Mouse (Mus musculus) spleen, adult 2 months (tissue): Measurements from ENCODE around the gene Atp4b. TPM values are rescaled to one million over a fixed set of nuclear protein-coding genes. Genes with fewer than 3 reads are reported as not detected.

ENCODE experiments used
- DNase-seq, 2 experiments: peaks; one replicate each; pipeline versions ENCODE4 v3.0.0 to v3.0.0-alpha.2; 2012 to 2021; ENCODE audit warnings: low spot score in 2 of 2, low read depth in 1 of 2
- H3K27ac ChIP-seq: fragments of 200-500 bp; 2 replicates; pipeline ENCODE4 v1.5.1; 2012; ENCODE audit warnings: low read length, inconsistent platforms; ENCODE audit not compliant: insufficient read depth
- H3K27me3 ChIP-seq: fragments of 200-500 bp; 2 replicates; pipeline ENCODE4 v1.6.1; 2012; ENCODE audit warnings: mild to moderate bottlenecking, moderate library complexity, low read length, inconsistent platforms; ENCODE audit not compliant: control insufficient read depth, insufficient read depth
- H3K36me3 ChIP-seq: fragments of 200-500 bp; 2 replicates; pipeline ENCODE4 v1.6.1; 2012; ENCODE audit warnings: mild to moderate bottlenecking, low read length, inconsistent platforms; ENCODE audit not compliant: control insufficient read depth, insufficient read depth
- H3K4me1 ChIP-seq: fragments of 200-500 bp; 2 replicates; pipeline ENCODE4 v1.6.1; 2011; ENCODE audit warnings: inconsistent platforms; ENCODE audit not compliant: control insufficient read depth, insufficient read depth, insufficient read length
- H3K4me3 ChIP-seq: fragments of 200-500 bp; 2 replicates; pipeline ENCODE4 v1.5.1; 2011; ENCODE audit warnings: mild to moderate bottlenecking, inconsistent platforms; ENCODE audit not compliant: insufficient read depth, insufficient read length; ENCODE audit errors: extremely low read depth
- CTCF ChIP-seq: fragments of 200-500 bp; IDR thresholded peaks from 2 replicates; pipeline ENCODE4 v1.5.1; 2011; ENCODE audit warnings: mild to moderate bottlenecking, inconsistent platforms; ENCODE audit not compliant: insufficient read depth, insufficient read length, insufficient replicate concordance; ENCODE audit errors: extremely low read depth
- POLR2A ChIP-seq: fragments of 200-500 bp; IDR thresholded peaks from 2 replicates; pipeline ENCODE4 v1.6.1; 2011; ENCODE audit warnings: low read depth, low read length, inconsistent platforms
- WGBS: fragments of 180-500 bp; shearing (Covaris S2); methylation state at CpG from one replicate; pipeline ENCODE4 v1.1.7; 2018; 5-methylcytosine and 5-hydroxymethylcytosine counted together
- polyA plus RNA-seq: library from polyadenylated mRNA; depleted of rRNA; stranded (reverse); fragments of >200 nt; gene quantifications from 2 replicates; pipeline ENCODE4 v1.2.3, GENCODE M21; 2012

The Atp4b gene
- polyA plus RNA-seq, 1 experiment = 0.06 TPM

GRCm38 (mm10) chr8:13356681-13357080, 39.9 kb downstream of the Atp4b start:
- H3K36me3 ChIP-seq = peaks cover 8% of the 10 kb centered on the region
- no peak for DNase-seq
- TF ChIP-seq CTCF (no peak), POLR2A (no peak)
- WGBS = 57% methylated on average over 10 of the region's 10 CpGs
- no peaks in the 10 kb centered on the region for H3K27me3 ChIP-seq
- H3K4me1 ChIP-seq = no peaks in the 10 kb centered on the region
- no peak overlapping the region for H3K4me3 ChIP-seq
- H3K27ac ChIP-seq = no peak overlapping the region

- no peaks in the 10 kb centered on the region for H3K4me1 ChIP-seq
- 88% methylated on average over 6 of the region's 6 CpGs for whole genome bisulfite sequencing
- TF ChIP-seq CTCF (no peak), POLR2A (no peak)
- DNase-seq = no peak
- H3K27ac ChIP-seq = no peak overlapping the region
- H3K36me3 ChIP-seq = peaks cover 5% of the 10 kb centered on the region
- no peak overlapping the region for H3K4me3 ChIP-seq
- no peaks in the 10 kb centered on the region for H3K27me3 ChIP-seq
Observed at GRCm38 (mm10) chr8:13356221-13356620, 40.4 kb downstream of the Atp4b start.

GRCm38 (mm10) chr8:13353883-13354282, 42.7 kb downstream of the Atp4b start:
- no peaks in the 10 kb centered on the region for H3K27me3 ChIP-seq
- DNase-seq = no peak
- WGBS = 87% methylated on average over 4 of the region's 4 CpGs
- H3K36me3 ChIP-seq = peaks cover 7% of the 10 kb centered on the region
- TF ChIP-seq CTCF = no peak
- no peak for TF ChIP-seq POLR2A
- no peak overlapping the region for H3K27ac ChIP-seq
- no peak overlapping the region for H3K4me3 ChIP-seq
- H3K4me1 ChIP-seq = no peaks in the 10 kb centered on the region

- TF ChIP-seq POLR2A (no peak), CTCF (no peak)
- H3K36me3 ChIP-seq = peaks cover 7% of the 10 kb centered on the region
Observed at GRCm38 (mm10) chr8:13353155-13353833, 43.3 kb downstream of the Atp4b start.

GRCm38 (mm10) chr8:13352601-13353000, 44.0 kb downstream of the Atp4b start:
- no peak overlapping the region for H3K4me3 ChIP-seq
- peaks cover 7% of the 10 kb centered on the region for H3K36me3 ChIP-seq
- no peaks in the 10 kb centered on the region for H3K27me3 ChIP-seq
- 92% methylated on average over 8 of the region's 8 CpGs for WGBS
- no peak for DNase-seq
- H3K4me1 ChIP-seq = no peaks in the 10 kb centered on the region
- no peak for TF ChIP-seq CTCF
- TF ChIP-seq POLR2A = no peak
- H3K27ac ChIP-seq = no peak overlapping the region

More at GRCm38 (mm10) chr8:13353155-13353833, 43.3 kb downstream of the Atp4b start:
- DNase-seq = no peak
- 73% methylated on average over 9 of the region's 9 CpGs for WGBS
- no peak overlapping the region for H3K27ac ChIP-seq
- H3K4me1 ChIP-seq = no peaks in the 10 kb centered on the region
- no peak overlapping the region for H3K4me3 ChIP-seq
- no peaks in the 10 kb centered on the region for H3K27me3 ChIP-seq

- no peak for TF ChIP-seq POLR2A
- no peak for TF ChIP-seq CTCF
- H3K27ac ChIP-seq = no peak overlapping the region
- WGBS = 82% methylated on average over 5 of the region's 5 CpGs
- H3K4me1 ChIP-seq = no peaks in the 10 kb centered on the region
- H3K4me3 ChIP-seq = no peak overlapping the region
- peaks cover 7% of the 10 kb centered on the region for H3K36me3 ChIP-seq
- no peaks in the 10 kb centered on the region for H3K27me3 ChIP-seq
- DNase-seq = no peak
Observed at GRCm38 (mm10) chr8:13351593-13351992, 45.0 kb downstream of the Atp4b start.

GRCm38 (mm10) chr8:13350052-13350451, 46.6 kb downstream of the Atp4b start:
- TF ChIP-seq POLR2A = no peak
- TF ChIP-seq CTCF = no peak
- peaks cover 4% of the 10 kb centered on the region; the same call in 1 of the 2 replicates for H3K36me3 ChIP-seq
- 91% methylated on average over 7 of the region's 7 CpGs for WGBS
- no peaks in the 10 kb centered on the region for H3K27me3 ChIP-seq
- DNase-seq = no peak
- H3K27ac ChIP-seq = no peak overlapping the region
- H3K4me3 ChIP-seq = no peak overlapping the region
- H3K4me1 ChIP-seq = no peaks in the 10 kb centered on the region
